Mouse (Mus musculus): ENCODE data around the gene Spsb4. TPM values are rescaled to one million over a fixed set of nuclear protein-coding genes. Genes with fewer than 3 reads are reported as not detected.

Gene Spsb4
- polyA plus RNA-seq, 1 experiment from 2014 or later: 53.7 TPM

- Histone ChIP-seq H3K4me2 (ENCODE audit: low read depth, low read length) (no peak overlapping the region), H3K9ac (ENCODE audit: low read length) (no peak overlapping the region), H3K4me3 (ENCODE audit: low read length) (no peak overlapping the region), H3K4me1 (ENCODE audit: control insufficient read depth, insufficient read depth, low read length) (peaks cover 18% of the 10 kb centered on the region), H3K36me3 (ENCODE audit: control insufficient read depth, insufficient read depth) (no peaks in the 10 kb centered on the region), H3K27ac (ENCODE audit: low read length) (no peak overlapping the region), H3K9me3 (replicated peaks; ENCODE audit: control insufficient read depth, low read length) (no peaks in the 10 kb centered on the region), H3K27me3 (ENCODE audit: control insufficient read depth, insufficient read depth, low read length) (peaks cover 6% of the 10 kb centered on the region)
- WGBS: 69% methylated on average over 8 of the region's 8 CpGs
- ATAC-seq (replicated peaks; ENCODE audit: extremely low read depth, insufficient read depth, low FRiP score): no peak
Observed at GRCm38 (mm10) chr9:97020152-97020551, 1.5 kb upstream of the Spsb4 start.

GRCm38 (mm10) chr9:97019686-97020085 is 1.0 kb upstream of the Spsb4 start:
- Histone ChIP-seq H3K9ac (ENCODE audit: low read length) (no peak overlapping the region), H3K9me3 (replicated peaks; ENCODE audit: control insufficient read depth, low read length) (no peaks in the 10 kb centered on the region), H3K4me3 (ENCODE audit: low read length) (no peak overlapping the region), H3K4me2 (ENCODE audit: low read depth, low read length) (peak overlapping the region; percentile 78; the same call in 1 of the 2 replicates), H3K4me1 (ENCODE audit: control insufficient read depth, insufficient read depth, low read length) (peaks cover 19% of the 10 kb centered on the region), H3K36me3 (ENCODE audit: control insufficient read depth, insufficient read depth) (no peaks in the 10 kb centered on the region), H3K27ac (ENCODE audit: low read length) (no peak overlapping the region), H3K27me3 (ENCODE audit: control insufficient read depth, insufficient read depth, low read length) (peaks cover 6% of the 10 kb centered on the region)
- no peak for ATAC-seq (replicated peaks; ENCODE audit: extremely low read depth, insufficient read depth, low FRiP score)
- WGBS: 34% methylated on average over 2 of the region's 2 CpGs

DNA sequence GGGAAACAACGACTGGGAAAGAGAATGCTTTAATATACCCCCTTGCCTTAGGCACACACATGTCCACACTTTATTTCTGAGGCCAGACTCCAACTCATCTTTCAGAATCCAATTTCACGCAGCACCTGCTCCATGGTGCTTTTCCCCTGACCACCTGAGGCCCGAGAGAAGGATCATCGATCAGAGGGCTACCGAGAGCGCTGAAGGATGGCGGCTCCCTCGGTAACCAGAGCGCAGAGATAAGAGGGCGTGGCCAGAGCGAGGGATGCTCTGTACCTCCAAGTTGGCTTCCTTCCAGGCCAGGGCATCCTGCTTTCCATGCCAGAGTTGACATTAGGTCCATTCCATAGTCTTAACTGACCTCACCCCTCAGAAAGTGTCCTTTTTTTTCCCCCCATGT is 588 bp upstream of the Spsb4 start:
- Histone ChIP-seq H3K4me2 (ENCODE audit: low read depth, low read length) (peak overlapping the region; percentile 78), H3K4me3 (ENCODE audit: low read length) (peak overlapping the region; percentile 70), H3K36me3 (ENCODE audit: control insufficient read depth, insufficient read depth) (no peaks in the 10 kb centered on the region), H3K27ac (ENCODE audit: low read length) (peak overlapping the region; percentile 48), H3K9ac (ENCODE audit: low read length) (peak overlapping the region; percentile 85), H3K9me3 (replicated peaks; ENCODE audit: control insufficient read depth, low read length) (no peaks in the 10 kb centered on the region), H3K27me3 (ENCODE audit: control insufficient read depth, insufficient read depth, low read length) (peaks cover 6% of the 10 kb centered on the region), H3K4me1 (ENCODE audit: control insufficient read depth, insufficient read depth, low read length) (peaks cover 20% of the 10 kb centered on the region)
- ATAC-seq (replicated peaks; ENCODE audit: extremely low read depth, insufficient read depth, low FRiP score): no peak
- 1% methylated on average over 11 of the region's 11 CpGs for WGBS

DNA sequence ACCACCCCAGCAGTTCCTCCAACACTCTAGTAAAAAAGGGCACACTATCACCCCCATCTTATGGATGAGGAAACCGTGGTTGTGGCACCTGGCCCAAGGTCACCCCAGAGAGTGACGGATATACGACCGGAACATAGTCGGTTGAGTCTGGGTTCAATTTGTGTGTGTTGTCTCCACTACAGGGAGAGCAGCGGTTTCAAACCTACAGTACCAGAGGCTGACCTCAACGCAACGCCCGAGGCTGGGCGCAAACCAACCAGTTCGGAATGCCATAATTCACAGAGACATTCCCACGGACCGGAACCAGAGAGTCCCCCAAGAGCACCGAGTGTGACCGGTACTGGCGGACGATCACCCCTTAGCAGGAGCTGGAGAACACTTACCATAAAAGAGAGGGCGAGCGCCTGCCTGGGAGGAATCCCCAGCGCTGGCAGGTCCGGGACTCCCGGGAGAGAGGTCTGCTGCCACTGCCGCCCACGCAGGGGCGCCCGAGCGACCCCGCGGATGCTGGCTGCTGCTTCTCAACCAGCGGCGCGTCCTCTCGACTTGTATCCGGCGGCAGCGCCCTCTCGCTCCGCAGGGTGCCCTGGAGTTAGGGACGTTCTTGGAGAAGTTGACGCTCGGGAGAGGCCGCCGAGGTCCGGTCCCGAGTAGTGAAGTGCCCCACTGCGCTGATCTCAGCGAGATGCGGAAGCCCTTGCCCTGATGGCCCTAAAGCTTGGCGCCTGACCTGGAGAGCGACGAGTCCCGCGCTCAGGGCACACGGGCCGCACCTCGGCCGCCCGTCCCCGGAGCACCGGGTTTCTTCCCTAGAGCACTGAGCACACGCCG is 617 bp downstream of the Spsb4 start:
- WGBS: under 1% methylated on average over 62 of the region's 62 CpGs
- peak overlapping the region; percentile 78 for H3K4me2 ChIP-seq (ENCODE audit: low read depth, low read length)
- peak overlapping the region; percentile 85 for H3K9ac ChIP-seq (ENCODE audit: low read length)
- no peaks in the 10 kb centered on the region for H3K9me3 ChIP-seq (replicated peaks; ENCODE audit: control insufficient read depth, low read length)
- ATAC-seq (replicated peaks; ENCODE audit: extremely low read depth, insufficient read depth, low FRiP score): peak; percentile 64
- peaks cover 6% of the 10 kb centered on the region for H3K27me3 ChIP-seq (ENCODE audit: control insufficient read depth, insufficient read depth, low read length)
- H3K4me1 ChIP-seq (ENCODE audit: control insufficient read depth, insufficient read depth, low read length): peaks cover 26% of the 10 kb centered on the region
- H3K27ac ChIP-seq (ENCODE audit: low read length): peak overlapping the region; percentile 89
- H3K4me3 ChIP-seq (ENCODE audit: low read length): peak overlapping the region; percentile 70
- no peaks in the 10 kb centered on the region for H3K36me3 ChIP-seq (ENCODE audit: control insufficient read depth, insufficient read depth)

DNA sequence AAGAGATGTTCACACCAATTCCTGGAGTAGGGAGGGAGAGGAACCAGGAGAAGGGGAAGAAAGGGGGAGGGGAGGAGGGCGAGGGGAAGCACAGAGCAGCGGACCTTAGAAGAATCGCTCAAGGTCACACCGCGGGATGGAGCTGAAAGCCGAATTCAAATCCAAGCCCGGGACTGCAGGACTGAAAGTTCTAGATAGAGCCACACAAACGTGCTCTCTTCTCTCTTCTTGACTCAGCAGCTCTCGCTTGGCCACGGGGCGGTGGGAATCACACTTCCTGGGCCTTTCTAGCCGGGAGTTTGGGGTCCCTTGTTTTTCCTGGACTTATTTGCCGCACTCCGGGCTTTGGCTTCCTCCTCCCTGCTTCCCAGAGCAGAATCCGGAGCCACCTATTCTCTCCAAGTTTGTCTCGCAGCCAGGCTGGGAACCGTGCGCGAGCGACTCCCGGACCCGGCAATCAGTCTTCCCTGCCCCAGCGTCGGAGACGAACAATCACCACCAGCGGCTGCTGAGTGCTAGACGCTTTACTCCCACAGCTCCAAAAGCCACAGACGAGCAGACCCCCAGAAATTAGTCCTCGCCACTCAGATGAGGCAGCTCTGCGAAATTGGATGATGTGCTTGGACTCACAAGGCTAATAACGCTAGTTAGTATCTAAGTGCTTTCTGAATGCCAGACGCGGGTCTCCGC is 1.4 kb downstream of the Spsb4 start:
- under 1% methylated on average over 34 of the region's 34 CpGs for WGBS
- Histone ChIP-seq H3K27ac (ENCODE audit: low read length) (peak overlapping the region; percentile 89), H3K4me3 (ENCODE audit: low read length) (peak overlapping the region; percentile 70), H3K36me3 (ENCODE audit: control insufficient read depth, insufficient read depth) (no peaks in the 10 kb centered on the region), H3K4me1 (ENCODE audit: control insufficient read depth, insufficient read depth, low read length) (peaks cover 32% of the 10 kb centered on the region), H3K9me3 (replicated peaks; ENCODE audit: control insufficient read depth, low read length) (no peaks in the 10 kb centered on the region), H3K27me3 (ENCODE audit: control insufficient read depth, insufficient read depth, low read length) (peaks cover 6% of the 10 kb centered on the region), H3K9ac (ENCODE audit: low read length) (peak overlapping the region; percentile 85), H3K4me2 (ENCODE audit: low read depth, low read length) (peak overlapping the region; percentile 78)
- ATAC-seq (replicated peaks; ENCODE audit: extremely low read depth, insufficient read depth, low FRiP score): no peak

- Histone ChIP-seq H3K4me1 (ENCODE audit: control insufficient read depth, insufficient read depth, low read length) (peaks cover 40% of the 10 kb centered on the region), H3K9me3 (replicated peaks; ENCODE audit: control insufficient read depth, low read length) (no peaks in the 10 kb centered on the region), H3K4me2 (ENCODE audit: low read depth, low read length) (peak overlapping the region; percentile 78), H3K27ac (ENCODE audit: low read length) (peak overlapping the region; percentile 71), H3K4me3 (ENCODE audit: low read length) (no peak overlapping the region; the same call in 1 of the 2 replicates), H3K27me3 (ENCODE audit: control insufficient read depth, insufficient read depth, low read length) (peaks cover 2% of the 10 kb centered on the region; the same call in 1 of the 2 replicates), H3K36me3 (ENCODE audit: control insufficient read depth, insufficient read depth) (no peaks in the 10 kb centered on the region), H3K9ac (ENCODE audit: low read length) (0 out of 2 replicates have a peak overlapping the region, but pooled peaks have one; percentile 17)
- WGBS: 23% methylated on average over 6 of the region's 6 CpGs
- ATAC-seq (replicated peaks; ENCODE audit: extremely low read depth, insufficient read depth, low FRiP score): no peak
Observed at GRCm38 (mm10) chr9:97015751-97016150, 2.9 kb downstream of the Spsb4 start.

DNA sequence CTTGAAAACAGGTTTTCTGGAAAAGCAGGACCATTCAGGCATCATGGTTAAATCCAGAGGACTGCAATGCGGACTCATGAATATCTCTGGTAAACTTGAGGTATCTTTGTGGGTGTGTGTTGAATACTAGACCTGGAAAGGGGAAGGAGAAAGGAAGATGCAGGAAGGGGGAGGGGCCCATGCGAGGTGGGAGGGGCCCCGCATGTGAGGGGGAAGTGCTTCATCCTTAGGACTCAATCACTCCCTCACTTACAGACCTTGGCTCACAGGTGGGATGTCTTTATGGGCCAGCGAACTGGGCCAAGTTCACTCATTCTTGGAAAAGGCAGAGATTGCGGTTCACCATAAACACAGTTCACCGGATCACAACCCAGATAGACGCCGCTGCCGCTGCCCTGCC is 4.9 kb downstream of the Spsb4 start:
- ATAC-seq (replicated peaks; ENCODE audit: extremely low read depth, insufficient read depth, low FRiP score): no peak
- Histone ChIP-seq H3K4me1 (ENCODE audit: control insufficient read depth, insufficient read depth, low read length) (peaks cover 43% of the 10 kb centered on the region), H3K4me3 (ENCODE audit: low read length) (no peak overlapping the region), H3K9me3 (replicated peaks; ENCODE audit: control insufficient read depth, low read length) (no peaks in the 10 kb centered on the region; the same call in 1 of the 2 replicates), H3K36me3 (ENCODE audit: control insufficient read depth, insufficient read depth) (peaks cover 4% of the 10 kb centered on the region; the same call in 1 of the 2 replicates), H3K9ac (ENCODE audit: low read length) (no peak overlapping the region; the same call in 1 of the 2 replicates), H3K4me2 (ENCODE audit: low read depth, low read length) (no peak overlapping the region), H3K27ac (ENCODE audit: low read length) (peak overlapping the region; percentile 74), H3K27me3 (ENCODE audit: control insufficient read depth, insufficient read depth, low read length) (no peaks in the 10 kb centered on the region)
- WGBS: 79% methylated on average over 9 of the region's 9 CpGs

GRCm38 (mm10) chr9:97013153-97013552 is 5.5 kb downstream of the Spsb4 start:
- WGBS: 26% methylated on average over 6 of the region's 6 CpGs
- no peaks in the 10 kb centered on the region; the same call in 1 of the 2 replicates for H3K9me3 ChIP-seq (replicated peaks; ENCODE audit: control insufficient read depth, low read length)
- ATAC-seq (replicated peaks; ENCODE audit: extremely low read depth, insufficient read depth, low FRiP score): no peak
- H3K27me3 ChIP-seq (ENCODE audit: control insufficient read depth, insufficient read depth, low read length): no peaks in the 10 kb centered on the region
- peaks cover 4% of the 10 kb centered on the region; the same call in 1 of the 2 replicates for H3K36me3 ChIP-seq (ENCODE audit: control insufficient read depth, insufficient read depth)
- peaks cover 43% of the 10 kb centered on the region for H3K4me1 ChIP-seq (ENCODE audit: control insufficient read depth, insufficient read depth, low read length)
- peak overlapping the region; percentile 74 for H3K27ac ChIP-seq (ENCODE audit: low read length)
- H3K4me2 ChIP-seq (ENCODE audit: low read depth, low read length): no peak overlapping the region
- peak overlapping the region; percentile 53 for H3K9ac ChIP-seq (ENCODE audit: low read length)
- H3K4me3 ChIP-seq (ENCODE audit: low read length): no peak overlapping the region
